Mouse (Mus musculus): Measurements from ENCODE around the gene Nxt2. TPM values are rescaled to one million over a fixed set of nuclear protein-coding genes. Genes with fewer than 3 reads are reported as not detected.

Nxt2 gene
- total RNA-seq, 2 experiments from 2014 or later: 4.5 to 7.5 TPM

Other genes with a start within 250 kb of the Nxt2 start
- gene Gucy2f, start 29.8 kb upstream of the Nxt2 start, total RNA-seq (2015; ENCODE audit: low replicate concordance): not detected in 2 replicates
- gene Gucy2f, start 29.8 kb upstream of the Nxt2 start, total RNA-seq (2017; ENCODE audit: low replicate concordance): not detected in 2 replicates
- gene Kcne1l, start 79.5 kb downstream of the Nxt2 start, total RNA-seq (2015; ENCODE audit: low replicate concordance): not detected in 2 replicates
- not detected in 2 replicates for gene Kcne1l, start 79.5 kb downstream of the Nxt2 start, total RNA-seq (2017; ENCODE audit: low replicate concordance)
- gene Acsl4, start 163.8 kb downstream of the Nxt2 start, total RNA-seq (2015; ENCODE audit: low replicate concordance): 9.6 and 10.7 TPM in 2 replicates
- gene Acsl4, start 163.8 kb downstream of the Nxt2 start, total RNA-seq (2017; ENCODE audit: low replicate concordance): 13.8 and 15.4 TPM in 2 replicates

Measured in erythroblast, adult 5-6 weeks (primary cell).